Mouse (Mus musculus) lung, postnatal 0 days (tissue): ENCODE data around the gene Zbtb16.

Experiments
- CTCF ChIP-seq: IDR thresholded peaks from 2 replicates; pipeline ENCODE4 v1.5.1; 2016; ENCODE audit warnings: antibody characterized with exemption, mild to moderate bottlenecking
- EP300 ChIP-seq: IDR thresholded peaks from 2 replicates; pipeline ENCODE4 v1.6.1; 2016; ENCODE audit warnings: antibody characterized with exemption, mild to moderate bottlenecking, control low read depth

DNA sequence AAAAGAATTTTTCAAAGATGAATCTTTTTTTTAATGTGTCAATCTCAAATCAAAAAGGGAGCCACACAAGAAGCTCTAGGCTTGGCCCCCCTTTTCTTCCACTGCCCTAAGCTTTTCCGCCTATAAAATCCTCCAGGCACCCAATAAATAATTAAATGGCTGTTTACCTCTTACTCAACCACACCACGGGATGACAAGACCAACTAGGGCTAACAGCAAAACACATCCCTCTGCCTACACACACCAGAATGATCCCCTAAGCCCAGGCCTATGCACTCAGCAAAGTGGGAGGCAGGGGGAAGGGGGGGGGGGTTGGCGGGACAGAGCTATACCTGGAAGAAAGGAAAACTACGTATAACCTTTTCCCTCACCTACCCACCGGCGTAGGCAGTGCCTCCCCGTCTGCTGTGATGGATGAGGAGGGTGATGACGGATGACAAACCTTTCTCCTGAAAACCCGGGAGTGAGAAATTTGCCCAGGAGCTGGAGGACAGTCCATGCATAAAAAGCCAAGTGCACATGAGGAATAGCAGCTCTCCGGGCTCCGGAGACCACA is 39.7 kb downstream of the Zbtb16 start:
- TF ChIP-seq CTCF: no peak
- TF ChIP-seq EP300: no peak
